Mouse (Mus musculus) MEL-GATA-1-ER (cell line): ENCODE data around the gene Vwa5b1.

Experiments used
- DNase-seq: peaks from one replicate; pipeline ENCODE4 v3.0.0-alpha.2; 2012; ENCODE audit warnings: low read depth; ENCODE audit errors: extremely low read depth

Vwa5b1 gene

DNA sequence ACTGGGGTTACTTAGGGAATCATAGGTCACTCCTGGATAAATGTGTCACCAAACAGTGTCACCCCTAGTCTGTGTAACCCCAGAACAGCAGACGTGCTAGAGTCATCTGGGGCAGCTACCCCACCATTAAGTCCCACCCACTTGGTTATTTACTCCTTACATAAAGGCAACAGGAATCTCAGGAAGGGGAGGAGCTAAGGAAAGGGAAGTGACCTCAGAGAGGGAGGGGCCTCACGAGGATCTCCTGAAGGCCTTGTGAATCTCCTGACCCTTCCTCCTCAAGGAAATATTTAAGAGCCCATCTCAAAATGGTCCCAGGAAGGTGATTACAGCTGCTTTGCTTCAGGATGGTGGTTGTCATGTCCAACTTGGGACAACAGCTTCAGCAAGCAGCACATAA lies 103.9 kb downstream of the Vwa5b1 start:
- no peak for DNase-seq

DNA sequence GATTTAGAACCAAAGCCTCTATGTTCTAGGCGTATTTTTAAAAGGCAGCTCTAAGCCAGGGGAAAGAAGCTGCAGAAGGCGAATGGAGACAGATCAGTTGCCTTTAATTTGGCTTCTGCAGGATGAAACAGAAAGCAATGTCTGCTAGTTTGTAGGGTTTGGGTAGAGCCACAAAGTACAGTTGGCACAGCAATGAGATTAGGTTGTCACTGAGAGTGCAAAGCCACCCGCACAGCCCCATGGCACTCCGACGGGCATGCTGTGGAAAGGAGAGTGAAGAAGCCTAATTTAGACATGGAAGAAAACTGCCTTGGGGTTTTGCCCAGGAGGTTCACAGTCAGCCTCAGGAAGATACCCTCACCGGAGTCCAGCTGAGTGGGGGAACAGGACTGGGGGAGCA lies 105.7 kb downstream of the Vwa5b1 start:
- no peak for DNase-seq

DNA sequence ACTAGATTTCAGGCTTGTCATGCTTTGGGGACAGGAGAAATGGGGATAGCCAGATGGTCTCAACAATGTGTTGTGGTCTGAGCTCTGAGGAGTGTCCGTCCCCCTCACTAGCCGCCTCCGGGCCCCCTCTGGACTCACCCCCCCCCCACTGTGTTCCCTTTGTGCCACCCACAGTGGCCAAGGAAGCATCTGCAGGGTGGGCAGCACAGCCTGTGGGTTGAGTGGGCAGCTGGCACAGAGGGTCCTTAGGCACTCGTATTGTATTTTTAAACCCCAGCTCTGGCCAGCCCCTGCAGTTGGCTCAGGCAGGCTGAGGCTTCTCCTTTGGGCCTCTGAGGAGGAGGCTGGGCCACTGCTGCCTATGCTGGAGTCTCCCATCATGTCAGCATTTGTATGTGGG lies 110.0 kb downstream of the Vwa5b1 start:
- DNase-seq, result no peak

DNA sequence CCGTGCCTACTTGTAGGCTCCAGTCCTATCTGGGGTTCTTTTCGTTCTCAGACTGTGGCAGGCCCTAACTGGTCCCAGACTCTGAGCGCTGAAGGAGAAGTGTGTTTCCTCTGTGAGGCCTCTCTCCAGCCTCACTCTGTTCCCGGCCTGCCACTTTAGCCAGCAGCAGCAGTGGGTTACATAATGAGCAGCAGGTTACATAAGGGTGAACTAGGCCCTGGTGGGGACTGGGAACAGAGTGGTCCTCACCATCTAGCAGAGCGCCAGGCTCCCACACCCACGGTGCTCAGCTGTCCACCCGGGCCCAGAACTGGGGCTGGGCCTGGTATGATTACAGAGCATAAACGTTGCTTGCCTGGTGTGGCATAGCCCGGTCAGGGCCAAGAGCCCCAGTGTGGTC lies 110.9 kb downstream of the Vwa5b1 start:
- DNase-seq, result no peak

DNA sequence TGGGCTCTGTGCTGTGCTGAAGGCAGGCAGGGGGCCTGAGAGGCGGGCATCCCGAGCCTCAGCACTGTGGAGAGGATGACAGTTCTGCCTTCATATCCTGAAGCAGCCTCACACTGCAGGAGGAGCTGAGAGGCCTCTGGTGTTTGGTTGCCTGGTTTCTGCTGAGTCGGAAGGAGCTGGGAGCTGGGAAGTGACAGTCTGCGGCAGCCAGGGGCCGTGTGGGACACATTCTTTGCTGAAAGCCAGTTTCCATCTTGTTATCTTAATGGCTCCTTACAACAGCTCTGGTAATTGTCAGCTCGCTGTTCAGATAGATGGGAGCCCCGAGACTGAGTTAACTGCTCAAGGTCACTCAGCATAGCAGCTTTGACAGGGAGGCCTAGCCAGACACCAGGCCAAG lies 111.9 kb downstream of the Vwa5b1 start:
- DNase-seq, result no peak

DNA sequence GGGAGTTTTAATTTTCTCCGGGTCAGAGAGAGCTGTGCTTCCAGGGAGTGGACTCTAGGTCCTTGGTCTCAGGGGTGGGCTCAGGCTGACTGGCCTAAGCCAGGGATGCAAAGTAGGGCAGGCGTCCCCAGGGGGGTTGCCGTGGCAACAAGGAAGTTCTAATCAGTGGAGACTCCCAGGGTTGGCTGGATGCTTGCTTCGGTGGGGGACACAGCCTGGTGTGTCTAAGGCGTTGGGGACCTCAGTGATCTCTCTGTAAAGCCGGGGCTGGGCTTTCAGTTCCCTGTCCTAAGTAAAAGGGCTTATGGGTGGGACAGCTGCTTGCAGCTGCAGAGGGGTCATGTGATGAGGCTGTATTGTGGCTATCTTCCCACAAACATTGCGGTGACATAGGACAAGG lies 113.4 kb downstream of the Vwa5b1 start:
- DNase-seq, result no peak

DNA sequence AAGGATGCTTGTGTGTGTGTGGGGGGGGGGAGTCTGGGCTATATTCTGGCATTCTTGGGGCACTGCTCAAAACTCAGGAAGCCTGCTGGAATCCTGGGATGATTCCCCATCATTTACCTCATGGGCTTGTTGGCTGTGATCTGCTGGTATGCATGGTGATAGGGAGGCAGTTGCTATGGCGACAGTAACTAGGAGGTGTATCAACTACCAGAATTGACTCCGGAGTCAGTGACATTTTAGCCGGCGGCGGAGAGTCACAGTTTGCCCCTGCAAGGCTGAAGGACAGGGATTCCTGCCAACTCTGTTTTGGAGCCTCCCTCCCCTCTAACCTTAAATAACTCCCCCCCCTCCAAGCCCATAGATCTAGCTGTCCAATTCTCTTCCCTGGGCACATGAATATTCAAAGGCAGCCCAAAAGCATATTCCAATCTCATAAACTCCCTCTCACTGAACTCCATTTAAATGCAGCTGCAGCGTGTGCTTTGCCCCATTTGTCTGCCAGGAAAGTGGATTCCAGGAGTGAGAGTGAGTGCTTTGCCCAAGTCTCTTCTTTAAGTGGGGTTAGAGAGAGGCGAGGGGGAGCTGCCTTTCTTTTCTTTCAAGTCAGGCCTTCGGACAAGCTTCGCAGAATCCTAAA lies 118.4 kb downstream of the Vwa5b1 start:
- no peak for DNase-seq

DNA sequence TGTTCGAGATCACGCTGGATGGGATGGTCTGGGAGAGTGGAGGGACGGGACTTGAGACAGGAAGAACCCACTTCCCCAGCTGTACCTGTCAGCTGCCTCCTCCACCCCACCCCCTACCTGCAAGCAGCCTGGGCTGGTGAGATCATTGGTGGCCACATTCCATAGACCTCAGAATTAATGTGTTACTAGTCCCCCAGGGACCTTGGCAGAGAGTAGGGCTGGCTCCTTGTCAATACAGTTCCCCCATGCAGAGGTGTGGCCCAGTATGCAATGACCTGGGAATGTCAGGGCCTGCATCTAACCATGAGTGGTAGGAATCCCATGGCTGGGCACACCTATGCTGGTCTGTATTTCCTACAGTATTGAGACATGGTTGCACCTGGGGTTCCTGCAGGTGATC lies 119.2 kb downstream of the Vwa5b1 start:
- no peak for DNase-seq
